Mouse (Mus musculus) midbrain, embryonic 15.5 days (tissue): ENCODE measurements around the gene Gstt4. TPM values are rescaled to one million over a fixed set of nuclear protein-coding genes. Genes with fewer than 3 reads are reported as not detected.

Experiments used
- ATAC-seq: fragments of 200-750 bp; cut with Nextera tagmentation; replicated peaks from 2 replicates; pipeline ENCODE4 v1.8.0; 2017; ENCODE audit warnings: moderate TSS enrichment
- H3K27ac ChIP-seq: fragments of 300-500 bp; sonication (generic); 2 replicates; pipeline ENCODE4 v1.5.1; 2015; ENCODE audit warnings: mild to moderate bottlenecking, inconsistent platforms
- H3K27me3 ChIP-seq: fragments of 300-500 bp; sonication (generic); replicated peaks from 2 replicates; pipeline ENCODE4 v1.6.1; 2015; ENCODE audit warnings: inconsistent platforms
- H3K36me3 ChIP-seq: fragments of 300-500 bp; sonication (generic); replicated peaks from 2 replicates; pipeline ENCODE4 v1.6.1; 2015; ENCODE audit warnings: inconsistent platforms
- H3K4me1 ChIP-seq: fragments of 300-500 bp; sonication (generic); 2 replicates; pipeline ENCODE4 v1.6.1; 2015; ENCODE audit warnings: inconsistent platforms
- H3K4me2 ChIP-seq: fragments of 300-500 bp; sonication (generic); 2 replicates; pipeline ENCODE4 v1.6.1; 2015; ENCODE audit warnings: inconsistent platforms, mild to moderate bottlenecking, moderate library complexity
- H3K4me3 ChIP-seq: fragments of 300-500 bp; sonication (generic); 2 replicates; pipeline ENCODE4 v1.5.1; 2015; ENCODE audit warnings: mild to moderate bottlenecking, inconsistent platforms
- H3K9ac ChIP-seq: fragments of 300-500 bp; sonication (generic); 2 replicates; pipeline ENCODE4 v1.6.1; 2015; ENCODE audit warnings: mild to moderate bottlenecking, inconsistent platforms
- H3K9me3 ChIP-seq: fragments of 300-500 bp; sonication (generic); 2 replicates; pipeline ENCODE4 v1.6.1; 2016; ENCODE audit warnings: inconsistent platforms
- WGBS: fragments of 180-500 bp; shearing (Covaris S2); methylation state at CpG from one replicate; pipeline ENCODE4 v1.1.7; 2015; ENCODE audit warnings: mixed read lengths; 5-methylcytosine and 5-hydroxymethylcytosine counted together
- polyA plus RNA-seq: library from polyadenylated mRNA; unstranded; fragments of >200 nt; fragmentation: Nextera tagmentation; extraction: Ambion mirVana; gene quantifications from 2 replicates; pipeline ENCODE4 v1.2.1, GENCODE M21; 2015

Gene Gstt4
- polyA plus RNA-seq, 1 experiment from 2014 or later, result not detected

- Histone ChIP-seq H3K9ac (peak within 1 kb of the TSS; percentile 36), H3K4me3 (peak within 1 kb of the TSS; percentile 34), H3K36me3 (no peaks in the 10 kb centered on the region), H3K9me3 (no peaks in the 10 kb centered on the region), H3K4me2 (peak within 1 kb of the TSS; percentile 54), H3K4me1 (peaks cover 17% of the 10 kb centered on the region; the same call in 1 of the 2 replicates), H3K27me3 (no peaks in the 10 kb centered on the region), H3K27ac (peak within 1 kb of the TSS; percentile 11; the same call in 1 of the 2 replicates)
- 3% methylated on average over 18 of the region's 18 CpGs for WGBS
- peak; percentile 33 for ATAC-seq
Observed at GRCm38 (mm10) chr10:75798176-75798696, 24.1 kb downstream of the Gstt4 start, which contains the start of gene Gstt1. Gene Gstt1, minus strand, starts transcription at chr10:75798584.

GRCm38 (mm10) chr10:75797619-75798175, 24.6 kb downstream of the Gstt4 start:
- Histone ChIP-seq H3K36me3 (no peaks in the 10 kb centered on the region), H3K9ac (peak overlapping the region; percentile 36), H3K4me1 (peaks cover 17% of the 10 kb centered on the region; the same call in 1 of the 2 replicates), H3K27ac (peak overlapping the region; percentile 11; the same call in 1 of the 2 replicates), H3K27me3 (no peaks in the 10 kb centered on the region), H3K9me3 (no peaks in the 10 kb centered on the region), H3K4me3 (peak overlapping the region; percentile 34), H3K4me2 (peak overlapping the region; percentile 54)
- 2% methylated on average over 12 of the region's 12 CpGs for WGBS
- ATAC-seq, result peak; percentile 75

GRCm38 (mm10) chr10:75796731-75797516, 25.4 kb downstream of the Gstt4 start:
- 44% methylated on average over 11 of the region's 11 CpGs for WGBS
- no peak for ATAC-seq
- Histone ChIP-seq H3K9me3 (no peaks in the 10 kb centered on the region), H3K27ac (no peak overlapping the region), H3K36me3 (no peaks in the 10 kb centered on the region), H3K27me3 (no peaks in the 10 kb centered on the region), H3K4me1 (peaks cover 17% of the 10 kb centered on the region; the same call in 1 of the 2 replicates), H3K4me2 (peak overlapping the region; percentile 54), H3K4me3 (peak overlapping the region; percentile 34), H3K9ac (no peak overlapping the region)

- WGBS, result 30% methylated on average over 3 of the region's 3 CpGs
- no peak overlapping the region for H3K4me3 ChIP-seq
- ATAC-seq, result no peak
Observed at GRCm38 (mm10) chr10:75794880-75795279, 27.5 kb downstream of the Gstt4 start.

GRCm38 (mm10) chr10:75790773-75791172, 31.6 kb downstream of the Gstt4 start:
- no peaks in the 10 kb centered on the region for H3K4me1 ChIP-seq
- no peak overlapping the region for H3K9ac ChIP-seq
- no peak overlapping the region for H3K27ac ChIP-seq
- H3K27me3 ChIP-seq, result no peaks in the 10 kb centered on the region
- no peak overlapping the region for H3K4me2 ChIP-seq
- H3K9me3 ChIP-seq, result no peaks in the 10 kb centered on the region
- no peaks in the 10 kb centered on the region for H3K36me3 ChIP-seq
- no peak overlapping the region for H3K4me3 ChIP-seq
- WGBS, result 23% methylated on average over 7 of the region's 7 CpGs
- no peak for ATAC-seq

More at GRCm38 (mm10) chr10:75794880-75795279, 27.5 kb downstream of the Gstt4 start:
- no peak overlapping the region for H3K9ac ChIP-seq
- H3K27me3 ChIP-seq, result no peaks in the 10 kb centered on the region
- H3K4me1 ChIP-seq, result peaks cover 17% of the 10 kb centered on the region; the same call in 1 of the 2 replicates
- H3K27ac ChIP-seq, result no peak overlapping the region
- no peaks in the 10 kb centered on the region for H3K36me3 ChIP-seq
- no peak overlapping the region for H3K4me2 ChIP-seq
- H3K9me3 ChIP-seq, result no peaks in the 10 kb centered on the region

- no peaks in the 10 kb centered on the region for H3K36me3 ChIP-seq
- H3K4me1 ChIP-seq, result no peaks in the 10 kb centered on the region
- no peak for ATAC-seq
- no peak overlapping the region for H3K4me2 ChIP-seq
- no peak overlapping the region for H3K4me3 ChIP-seq
- no peaks in the 10 kb centered on the region for H3K27me3 ChIP-seq
- H3K27ac ChIP-seq, result no peak overlapping the region
- WGBS, result 90% methylated on average over 5 of the region's 5 CpGs
- no peaks in the 10 kb centered on the region for H3K9me3 ChIP-seq
- H3K9ac ChIP-seq, result no peak overlapping the region
Observed at GRCm38 (mm10) chr10:75789841-75790240, 32.5 kb downstream of the Gstt4 start.

GRCm38 (mm10) chr10:75789081-75789735, 33.1 kb downstream of the Gstt4 start:
- Histone ChIP-seq H3K9me3 (no peaks in the 10 kb centered on the region), H3K9ac (no peak overlapping the region), H3K4me2 (no peak overlapping the region), H3K4me3 (no peak overlapping the region), H3K27ac (no peak overlapping the region), H3K27me3 (no peaks in the 10 kb centered on the region), H3K36me3 (no peaks in the 10 kb centered on the region), H3K4me1 (no peaks in the 10 kb centered on the region)
- no peak for ATAC-seq
- WGBS, result 81% methylated on average over 6 of the region's 6 CpGs

- H3K9ac ChIP-seq, result no peak overlapping the region
- H3K4me1 ChIP-seq, result no peaks in the 10 kb centered on the region
- no peak overlapping the region for H3K4me2 ChIP-seq
- H3K4me3 ChIP-seq, result no peak overlapping the region
- WGBS, result 95% methylated on average over 8 of the region's 8 CpGs
- ATAC-seq, result no peak
- no peaks in the 10 kb centered on the region for H3K27me3 ChIP-seq
- H3K27ac ChIP-seq, result no peak overlapping the region
- H3K36me3 ChIP-seq, result no peaks in the 10 kb centered on the region
- H3K9me3 ChIP-seq, result no peaks in the 10 kb centered on the region
Observed at GRCm38 (mm10) chr10:75788277-75788676, 34.1 kb downstream of the Gstt4 start.

- 70% methylated on average over 1 of the region's 1 CpGs for WGBS
Observed at GRCm38 (mm10) chr10:75785442-75785841, 36.9 kb downstream of the Gstt4 start.

GRCm38 (mm10) chr10:75780769-75781578, 41.4 kb downstream of the Gstt4 start, which contains the start of the genes Gm20441 and Gstt3:
Gene Gm20441, minus strand, starts transcription at chr10:75780954.
Gene Gstt3, minus strand, starts transcription at chr10:75781414.
- H3K27ac ChIP-seq, result no peak within 1 kb of the TSS
- peak within 1 kb of the TSS; percentile 35 for H3K4me3 ChIP-seq
- peak within 1 kb of the TSS; percentile 63 for H3K4me2 ChIP-seq
- no peaks in the 10 kb centered on the region for H3K36me3 ChIP-seq
- no peak; the same call in 1 of the 2 replicates for ATAC-seq
- H3K27me3 ChIP-seq, result peaks cover 32% of the 10 kb centered on the region
- H3K9ac ChIP-seq, result peak within 1 kb of the TSS; percentile 24
- peaks cover 11% of the 10 kb centered on the region for H3K4me1 ChIP-seq
- H3K9me3 ChIP-seq, result no peaks in the 10 kb centered on the region
- 1% methylated on average over 28 of the region's 28 CpGs for WGBS

More at GRCm38 (mm10) chr10:75785442-75785841, 36.9 kb downstream of the Gstt4 start:
- Histone ChIP-seq H3K9me3 (no peaks in the 10 kb centered on the region), H3K9ac (no peak overlapping the region), H3K4me3 (no peak overlapping the region), H3K4me2 (no peak overlapping the region), H3K27ac (no peak overlapping the region), H3K36me3 (no peaks in the 10 kb centered on the region), H3K4me1 (peaks cover 9% of the 10 kb centered on the region), H3K27me3 (peaks cover 18% of the 10 kb centered on the region)
- ATAC-seq, result no peak
